Mouse (Mus musculus): ENCODE results near the gene Sept11. TPM values are rescaled to one million over a fixed set of nuclear protein-coding genes. Genes with fewer than 3 reads are reported as not detected.

The Sept11 gene
- polyA plus RNA-seq, 1 experiment from 2014 or later, result 39.2 TPM

GRCm38 (mm10) chr5:93048481-93049240 lies 44.6 kb upstream of the Sept11 start:
- Histone ChIP-seq H3K9ac (ENCODE audit: low read depth, low read length) (no peak overlapping the region), H3K27ac (ENCODE audit: low read depth, low read length) (no peak overlapping the region), H3K4me1 (replicated peaks; ENCODE audit: control insufficient read depth, insufficient read depth, low read length) (0 out of 2 replicates have a peak, but pooled peaks cover 3% of the 10 kb centered on the region), H3K4me2 (replicated peaks; ENCODE audit: low read depth) (no peak overlapping the region), H3K36me3 (ENCODE audit: control insufficient read depth, insufficient read depth) (no peaks in the 10 kb centered on the region), H3K27me3 (replicated peaks; ENCODE audit: control insufficient read depth, insufficient read depth, low read length) (0 out of 2 replicates have a peak, but pooled peaks cover 3% of the 10 kb centered on the region), H3K9me3 (ENCODE audit: control insufficient read depth) (no peaks in the 10 kb centered on the region), H3K4me3 (ENCODE audit: low read depth, low read length) (no peak overlapping the region)
- ATAC-seq, result no peak
- 70% methylated on average over 13 of the region's 13 CpGs for WGBS
- no peak for TF ChIP-seq CTCF (IDR thresholded peaks at IDR 0.05; ENCODE audit: low read depth)

- no peak for ATAC-seq
- no peaks in the 10 kb centered on the region for H3K36me3 ChIP-seq (ENCODE audit: control insufficient read depth, insufficient read depth)
- H3K9ac ChIP-seq (ENCODE audit: low read depth, low read length), result no peak overlapping the region
- H3K27me3 ChIP-seq (replicated peaks; ENCODE audit: control insufficient read depth, insufficient read depth, low read length), result 0 out of 2 replicates have a peak, but pooled peaks cover under 1% of the 10 kb centered on the region
- no peak for TF ChIP-seq CTCF (IDR thresholded peaks at IDR 0.05; ENCODE audit: low read depth)
- 71% methylated on average over 1 of the region's 1 CpGs for WGBS
- no peak overlapping the region for H3K27ac ChIP-seq (ENCODE audit: low read depth, low read length)
- no peak overlapping the region for H3K4me2 ChIP-seq (replicated peaks; ENCODE audit: low read depth)
- H3K4me3 ChIP-seq (ENCODE audit: low read depth, low read length), result no peak overlapping the region
- H3K4me1 ChIP-seq (replicated peaks; ENCODE audit: control insufficient read depth, insufficient read depth, low read length), result 0 out of 2 replicates have a peak, but pooled peaks cover 3% of the 10 kb centered on the region
- no peaks in the 10 kb centered on the region for H3K9me3 ChIP-seq (ENCODE audit: control insufficient read depth)
Measured at GRCm38 (mm10) chr5:93049971-93050370, 43.3 kb upstream of the Sept11 start.

- no peak overlapping the region for H3K4me3 ChIP-seq (ENCODE audit: low read depth, low read length)
Measured at GRCm38 (mm10) chr5:93051041-93051440, 42.2 kb upstream of the Sept11 start.

DNA sequence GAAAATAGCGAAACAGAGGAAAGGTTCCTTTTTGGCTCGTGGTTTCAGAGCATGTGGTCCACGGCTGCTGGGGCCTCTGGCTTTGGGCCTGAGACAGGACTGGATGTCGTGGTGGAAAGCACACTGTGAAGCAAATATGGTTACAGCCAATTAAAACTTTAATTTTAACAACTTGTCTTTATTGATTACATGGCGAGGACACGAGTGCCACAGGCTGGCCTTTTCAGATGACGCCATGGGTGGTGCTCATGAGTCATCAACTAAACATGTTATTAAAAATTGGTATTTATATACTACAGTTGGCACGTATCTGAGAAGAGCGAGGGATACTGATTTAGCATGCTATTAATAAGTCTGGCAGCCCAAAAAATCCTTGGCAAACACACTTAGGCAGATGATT lies 41.3 kb upstream of the Sept11 start:
- 75% methylated on average over 9 of the region's 9 CpGs for WGBS
- no peaks in the 10 kb centered on the region for H3K4me1 ChIP-seq (replicated peaks; ENCODE audit: control insufficient read depth, insufficient read depth, low read length)
- no peak overlapping the region for H3K9ac ChIP-seq (ENCODE audit: low read depth, low read length)
- no peaks in the 10 kb centered on the region for H3K36me3 ChIP-seq (ENCODE audit: control insufficient read depth, insufficient read depth)
- TF ChIP-seq CTCF (IDR thresholded peaks at IDR 0.05; ENCODE audit: low read depth), result no peak
- no peak overlapping the region for H3K27ac ChIP-seq (ENCODE audit: low read depth, low read length)
- H3K9me3 ChIP-seq (ENCODE audit: control insufficient read depth), result no peaks in the 10 kb centered on the region
- no peaks in the 10 kb centered on the region for H3K27me3 ChIP-seq (replicated peaks; ENCODE audit: control insufficient read depth, insufficient read depth, low read length)
- no peak overlapping the region for H3K4me2 ChIP-seq (replicated peaks; ENCODE audit: low read depth)
- no peak for ATAC-seq
- no peak overlapping the region for H3K4me3 ChIP-seq (ENCODE audit: low read depth, low read length)

More at GRCm38 (mm10) chr5:93051041-93051440, 42.2 kb upstream of the Sept11 start:
- no peak for ATAC-seq
- no peak overlapping the region for H3K27ac ChIP-seq (ENCODE audit: low read depth, low read length)
- H3K36me3 ChIP-seq (ENCODE audit: control insufficient read depth, insufficient read depth), result no peaks in the 10 kb centered on the region
- TF ChIP-seq CTCF (IDR thresholded peaks at IDR 0.05; ENCODE audit: low read depth), result peak; percentile 44
- WGBS, result 61% methylated on average over 5 of the region's 5 CpGs
- no peaks in the 10 kb centered on the region for H3K9me3 ChIP-seq (ENCODE audit: control insufficient read depth)
- H3K27me3 ChIP-seq (replicated peaks; ENCODE audit: control insufficient read depth, insufficient read depth, low read length), result no peaks in the 10 kb centered on the region
- H3K4me2 ChIP-seq (replicated peaks; ENCODE audit: low read depth), result no peak overlapping the region
- no peaks in the 10 kb centered on the region for H3K4me1 ChIP-seq (replicated peaks; ENCODE audit: control insufficient read depth, insufficient read depth, low read length)
- no peak overlapping the region for H3K9ac ChIP-seq (ENCODE audit: low read depth, low read length)

DNA sequence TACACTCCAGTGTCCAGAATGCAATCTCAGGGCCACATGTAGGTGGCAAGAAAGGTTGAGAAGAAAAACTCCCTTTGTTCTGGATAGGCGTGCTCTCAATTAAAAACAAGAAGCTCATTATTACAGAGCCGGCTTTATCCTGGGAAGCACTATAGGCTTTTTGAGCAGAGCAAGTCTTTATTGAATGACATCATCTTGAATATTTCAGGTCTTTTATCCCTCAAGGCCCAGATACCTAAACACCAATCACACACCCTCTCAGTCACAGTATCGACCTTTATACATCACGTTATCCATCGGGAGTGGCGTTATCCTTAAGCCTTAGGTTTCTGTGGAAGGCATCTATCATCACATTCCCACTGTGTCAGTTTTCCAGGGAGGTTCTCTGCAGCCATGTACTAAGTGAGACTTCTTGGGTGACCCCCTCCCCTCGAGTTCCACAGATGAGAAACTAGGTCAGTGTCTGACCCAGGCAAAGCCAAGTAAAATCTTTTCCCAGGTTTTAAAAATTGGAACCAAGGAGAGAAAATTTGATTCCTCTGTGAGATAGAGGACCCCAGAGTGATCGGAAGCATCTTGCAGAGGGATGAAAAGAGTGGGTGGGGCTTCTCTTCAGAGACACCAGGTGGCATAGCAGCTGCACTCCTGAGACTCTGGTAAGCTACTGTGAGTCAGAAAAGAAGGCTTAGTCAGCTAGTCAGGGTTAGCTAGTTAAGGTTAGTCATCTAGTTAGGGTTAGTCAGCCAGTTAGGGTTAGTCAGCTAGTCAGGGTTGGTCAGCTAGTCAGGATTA lies 39.4 kb upstream of the Sept11 start:
- H3K4me2 ChIP-seq (replicated peaks; ENCODE audit: low read depth), result no peak overlapping the region
- no peak overlapping the region for H3K9ac ChIP-seq (ENCODE audit: low read depth, low read length)
- no peaks in the 10 kb centered on the region for H3K4me1 ChIP-seq (replicated peaks; ENCODE audit: control insufficient read depth, insufficient read depth, low read length)
- H3K4me3 ChIP-seq (ENCODE audit: low read depth, low read length), result no peak overlapping the region
- WGBS, result 61% methylated on average over 8 of the region's 8 CpGs
- H3K9me3 ChIP-seq (ENCODE audit: control insufficient read depth), result no peaks in the 10 kb centered on the region
- no peaks in the 10 kb centered on the region for H3K27me3 ChIP-seq (replicated peaks; ENCODE audit: control insufficient read depth, insufficient read depth, low read length)
- peak; percentile 38; the same call in 1 of the 2 replicates for TF ChIP-seq CTCF (IDR thresholded peaks at IDR 0.05; ENCODE audit: low read depth)
- ATAC-seq, result no peak
- H3K27ac ChIP-seq (ENCODE audit: low read depth, low read length), result no peak overlapping the region
- H3K36me3 ChIP-seq (ENCODE audit: control insufficient read depth, insufficient read depth), result no peaks in the 10 kb centered on the region

- ATAC-seq, result no peak
- no peak overlapping the region for H3K27ac ChIP-seq (ENCODE audit: low read depth, low read length)
- no peak overlapping the region for H3K4me2 ChIP-seq (replicated peaks; ENCODE audit: low read depth)
- H3K4me3 ChIP-seq (ENCODE audit: low read depth, low read length), result no peak overlapping the region
- 86% methylated on average over 4 of the region's 4 CpGs for WGBS
- TF ChIP-seq CTCF (IDR thresholded peaks at IDR 0.05; ENCODE audit: low read depth), result no peak
- H3K9me3 ChIP-seq (ENCODE audit: control insufficient read depth), result no peaks in the 10 kb centered on the region
- no peaks in the 10 kb centered on the region for H3K36me3 ChIP-seq (ENCODE audit: control insufficient read depth, insufficient read depth)
- H3K4me1 ChIP-seq (replicated peaks; ENCODE audit: control insufficient read depth, insufficient read depth, low read length), result no peaks in the 10 kb centered on the region
- H3K27me3 ChIP-seq (replicated peaks; ENCODE audit: control insufficient read depth, insufficient read depth, low read length), result no peaks in the 10 kb centered on the region
- no peak overlapping the region for H3K9ac ChIP-seq (ENCODE audit: low read depth, low read length)
Measured at GRCm38 (mm10) chr5:93060865-93061264, 32.4 kb upstream of the Sept11 start.

Measured in intestine, postnatal 0 days (tissue).